Mouse (Mus musculus): ENCODE data around the gene Camsap1.

DNA sequence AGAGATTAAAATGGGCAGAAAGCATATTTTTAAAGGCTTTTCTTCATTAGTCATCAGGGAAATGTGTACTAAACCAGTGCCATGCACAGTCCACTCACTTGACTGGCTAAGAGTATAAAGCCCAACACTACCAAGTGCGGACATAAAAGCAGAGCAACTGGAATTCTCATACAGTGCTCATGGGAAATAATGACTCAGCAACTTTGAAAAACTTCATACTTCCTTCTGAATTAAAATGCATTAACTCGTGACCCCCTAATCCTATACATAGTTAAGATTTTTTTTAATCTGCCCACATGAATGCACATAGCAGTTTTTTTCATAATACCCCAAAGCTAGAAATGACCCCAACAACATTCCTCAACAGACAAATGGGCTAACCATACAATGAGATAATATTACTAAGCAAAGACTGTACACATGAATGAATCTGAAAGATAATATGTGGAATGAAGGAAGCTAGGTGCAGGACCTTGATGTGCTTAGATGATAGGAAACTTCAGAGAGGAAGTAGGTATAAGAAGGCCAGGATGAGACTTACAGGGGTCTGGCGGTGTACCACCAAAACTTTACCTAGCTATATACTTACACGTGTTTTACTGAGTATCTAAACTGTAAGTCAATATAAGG is 7.8 kb downstream of the Camsap1 start:
- TF ChIP-seq POLR2A (IDR thresholded peaks at IDR 0.05; ENCODE audit: low read depth, low read length) (no peak), CTCF (IDR thresholded peaks at IDR 0.05; ENCODE audit: extremely low read depth, insufficient read length, insufficient replicate concordance, low read depth, low read length) (no peak)

All from small intestine, adult 2 months (tissue).